Mouse (Mus musculus) neural tube, embryonic 14.5 days (tissue): ENCODE measurements at regions not wholly inside any gene's neighbourhood (a gene's known extent, or its start where the extent isn't known, plus 50 kb on each side); places are given as distances from the start of the nearest gene placed in this dataset.

Source experiments
- ATAC-seq: fragments of 200-750 bp; cut with Nextera tagmentation; 2 replicates; pipeline ENCODE4 v1.8.0; 2017; ENCODE audit warnings: low read depth, mild to moderate bottlenecking, moderate TSS enrichment, moderate library complexity
- H3K27ac ChIP-seq: fragments of 300-500 bp; sonication (generic); 2 replicates; pipeline ENCODE4 v1.5.1; 2014; ENCODE audit warnings: low read depth, mild to moderate bottlenecking, control low read depth, low read length, moderate library complexity, mixed read lengths
- H3K27me3 ChIP-seq: fragments of 300-500 bp; sonication (generic); 2 replicates; pipeline ENCODE4 v1.6.1; 2014; ENCODE audit warnings: low read length; ENCODE audit not compliant: control insufficient read depth, insufficient read depth
- H3K36me3 ChIP-seq: fragments of 300-500 bp; sonication (generic); 2 replicates; pipeline ENCODE4 v1.6.1; 2014; ENCODE audit warnings: low read length, mixed read lengths; ENCODE audit not compliant: control insufficient read depth, insufficient read depth
- H3K4me1 ChIP-seq: fragments of 300-500 bp; sonication (generic); 2 replicates; pipeline ENCODE4 v1.6.1; 2014; ENCODE audit warnings: low read length; ENCODE audit not compliant: control insufficient read depth, insufficient read depth
- H3K4me2 ChIP-seq: fragments of 300-500 bp; sonication (generic); 2 replicates; pipeline ENCODE4 v1.6.1; 2014; ENCODE audit warnings: mild to moderate bottlenecking, low read depth, low read length, control low read depth
- H3K4me3 ChIP-seq: fragments of 300-500 bp; sonication (generic); 2 replicates; pipeline ENCODE4 v1.5.1; 2014; ENCODE audit warnings: low read depth, low read length, control low read depth, mixed read lengths
- H3K9ac ChIP-seq: fragments of 300-500 bp; sonication (generic); replicated peaks from 2 replicates; pipeline ENCODE4 v1.6.1; 2014; ENCODE audit warnings: low read depth, mild to moderate bottlenecking, control low read depth, low read length, mixed read lengths
- H3K9me3 ChIP-seq: fragments of 300-500 bp; sonication (generic); 2 replicates; pipeline ENCODE4 v1.6.1; 2016; ENCODE audit warnings: low read length; ENCODE audit not compliant: control insufficient read depth
- WGBS: fragments of 180-500 bp; shearing (Covaris S2); extraction: QIAGEN DNeasy Blood & Tissue Kit; methylation state at CpG from one replicate; pipeline ENCODE4 v1.1.7; 2014; 5-methylcytosine and 5-hydroxymethylcytosine counted together

DNA sequence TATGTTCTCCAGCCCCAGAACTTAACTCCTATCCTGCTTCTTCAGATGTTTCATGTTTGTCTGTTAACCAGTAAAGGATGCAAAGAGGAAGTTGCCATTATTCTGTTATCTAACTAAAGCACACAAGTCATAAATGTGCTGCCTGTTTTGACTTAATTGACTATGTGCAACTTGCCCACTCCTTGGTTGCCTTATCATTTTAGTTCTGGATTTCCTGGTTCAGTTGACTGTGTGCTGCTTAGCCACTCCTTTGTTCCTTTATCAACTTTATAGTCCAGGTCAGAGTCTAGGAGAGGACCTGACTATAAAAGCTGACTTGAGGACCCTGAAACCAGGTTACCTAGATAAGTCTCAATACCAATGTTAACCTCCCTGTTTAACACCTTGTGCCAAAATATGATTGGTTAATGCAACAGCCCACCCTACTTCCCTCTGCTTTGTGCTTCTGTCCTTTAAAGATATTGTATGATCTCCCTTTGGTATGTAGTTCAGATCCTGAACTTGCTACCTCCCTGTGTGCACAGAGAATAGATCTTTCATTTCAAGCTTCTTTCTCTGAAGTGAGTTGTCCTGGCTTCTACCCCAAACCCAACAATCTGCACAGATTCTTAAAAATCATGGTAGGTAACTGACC, 721.2 kb upstream of the Lcorl start:
- ATAC-seq = no peak
- Histone ChIP-seq H3K4me1 (no peaks in the 10 kb centered on the region), H3K27ac (no peak overlapping the region), H3K9me3 (no peaks in the 10 kb centered on the region), H3K9ac (no peak overlapping the region), H3K4me3 (no peak overlapping the region), H3K36me3 (no peaks in the 10 kb centered on the region), H3K4me2 (no peak overlapping the region), H3K27me3 (no peaks in the 10 kb centered on the region)

DNA sequence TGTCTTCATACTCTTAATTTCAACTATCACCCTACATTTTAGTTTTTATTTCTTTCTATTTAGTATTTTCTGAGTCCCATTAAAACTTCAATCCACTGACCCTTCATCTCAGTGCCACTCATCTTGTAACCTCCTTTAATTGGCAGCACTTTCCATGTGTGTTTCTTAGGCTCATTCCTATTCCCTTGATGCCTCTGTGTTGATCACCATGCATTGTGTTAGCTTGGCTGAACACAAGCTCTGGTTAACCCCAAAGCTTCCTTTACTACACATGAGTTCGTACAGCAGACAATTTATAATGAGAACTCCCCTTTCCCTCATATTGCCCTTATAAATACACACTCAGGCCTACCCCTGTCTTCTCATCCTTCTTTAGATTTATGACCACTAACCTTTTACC, 716.5 kb upstream of the Lcorl start:
- Histone ChIP-seq H3K27me3 (no peaks in the 10 kb centered on the region), H3K36me3 (no peaks in the 10 kb centered on the region), H3K4me2 (no peak overlapping the region), H3K9me3 (no peaks in the 10 kb centered on the region), H3K4me1 (no peaks in the 10 kb centered on the region), H3K4me3 (no peak overlapping the region), H3K27ac (no peak overlapping the region), H3K9ac (no peak overlapping the region)
- ATAC-seq = no peak
- 56% methylated on average over 1 of the region's 1 CpGs for WGBS

DNA sequence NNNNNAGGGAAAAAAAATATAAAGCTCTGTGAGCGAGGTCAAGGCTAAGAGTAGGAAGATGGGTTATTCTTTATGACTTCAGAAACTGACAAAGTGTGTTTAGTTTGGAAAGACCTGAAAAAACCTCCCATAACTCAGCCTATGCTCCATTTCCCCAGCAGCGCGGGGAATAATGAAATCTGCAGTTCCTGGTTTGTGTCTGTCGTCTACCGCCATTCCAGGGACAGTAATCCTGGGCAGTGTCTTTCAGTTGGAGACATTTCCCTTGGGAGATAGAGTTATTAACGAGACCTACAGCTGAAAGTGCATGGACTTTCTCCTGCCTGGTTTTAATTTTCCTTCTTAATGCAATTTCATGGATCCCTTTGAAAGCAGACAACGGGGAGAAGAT, 715.9 kb upstream of the Lcorl start:
- 44% methylated on average over 7 of the region's 7 CpGs for WGBS
- 0 out of 2 replicates have a peak, but pooled peaks have one; percentile 38 for ATAC-seq
- Histone ChIP-seq H3K9me3 (no peaks in the 10 kb centered on the region), H3K27ac (no peak overlapping the region), H3K36me3 (no peaks in the 10 kb centered on the region), H3K4me1 (no peaks in the 10 kb centered on the region), H3K9ac (no peak overlapping the region), H3K4me3 (no peak overlapping the region), H3K27me3 (no peaks in the 10 kb centered on the region), H3K4me2 (no peak overlapping the region)

DNA sequence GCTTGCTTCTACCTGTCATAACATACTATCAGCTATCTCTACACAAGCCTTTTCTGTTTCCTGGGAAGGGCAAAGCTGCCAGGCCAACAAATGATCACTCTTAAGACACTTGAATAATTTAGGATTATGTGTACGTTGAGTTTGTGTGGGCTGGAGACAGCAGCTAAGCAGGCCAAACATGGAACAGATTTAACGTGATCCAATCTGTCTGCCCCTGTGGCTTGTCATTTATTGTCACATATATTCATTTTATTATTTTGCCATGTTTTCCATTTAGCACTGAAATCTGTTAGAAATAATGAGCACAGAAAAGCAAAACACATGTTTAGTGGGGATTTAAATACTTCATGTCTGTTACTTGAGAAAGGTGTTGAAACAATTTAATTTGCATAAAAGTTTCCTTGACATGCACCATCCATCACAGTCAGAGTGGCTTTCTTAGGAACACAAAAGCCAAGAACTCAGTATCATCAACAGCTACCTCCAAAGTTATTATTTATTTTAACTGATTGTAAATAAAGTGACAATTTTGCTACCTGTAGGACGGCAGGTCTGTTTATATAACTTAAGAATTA, 699.4 kb upstream of the Lcorl start:
- no peaks in the 10 kb centered on the region for H3K27me3 ChIP-seq
- no peaks in the 10 kb centered on the region for H3K36me3 ChIP-seq
- H3K9ac ChIP-seq = no peak overlapping the region
- no peaks in the 10 kb centered on the region for H3K9me3 ChIP-seq
- no peak for ATAC-seq
- H3K4me1 ChIP-seq = no peaks in the 10 kb centered on the region
- H3K4me2 ChIP-seq = no peak overlapping the region
- WGBS = 82% methylated on average over 3 of the region's 3 CpGs
- H3K4me3 ChIP-seq = no peak overlapping the region
- no peak overlapping the region for H3K27ac ChIP-seq

DNA sequence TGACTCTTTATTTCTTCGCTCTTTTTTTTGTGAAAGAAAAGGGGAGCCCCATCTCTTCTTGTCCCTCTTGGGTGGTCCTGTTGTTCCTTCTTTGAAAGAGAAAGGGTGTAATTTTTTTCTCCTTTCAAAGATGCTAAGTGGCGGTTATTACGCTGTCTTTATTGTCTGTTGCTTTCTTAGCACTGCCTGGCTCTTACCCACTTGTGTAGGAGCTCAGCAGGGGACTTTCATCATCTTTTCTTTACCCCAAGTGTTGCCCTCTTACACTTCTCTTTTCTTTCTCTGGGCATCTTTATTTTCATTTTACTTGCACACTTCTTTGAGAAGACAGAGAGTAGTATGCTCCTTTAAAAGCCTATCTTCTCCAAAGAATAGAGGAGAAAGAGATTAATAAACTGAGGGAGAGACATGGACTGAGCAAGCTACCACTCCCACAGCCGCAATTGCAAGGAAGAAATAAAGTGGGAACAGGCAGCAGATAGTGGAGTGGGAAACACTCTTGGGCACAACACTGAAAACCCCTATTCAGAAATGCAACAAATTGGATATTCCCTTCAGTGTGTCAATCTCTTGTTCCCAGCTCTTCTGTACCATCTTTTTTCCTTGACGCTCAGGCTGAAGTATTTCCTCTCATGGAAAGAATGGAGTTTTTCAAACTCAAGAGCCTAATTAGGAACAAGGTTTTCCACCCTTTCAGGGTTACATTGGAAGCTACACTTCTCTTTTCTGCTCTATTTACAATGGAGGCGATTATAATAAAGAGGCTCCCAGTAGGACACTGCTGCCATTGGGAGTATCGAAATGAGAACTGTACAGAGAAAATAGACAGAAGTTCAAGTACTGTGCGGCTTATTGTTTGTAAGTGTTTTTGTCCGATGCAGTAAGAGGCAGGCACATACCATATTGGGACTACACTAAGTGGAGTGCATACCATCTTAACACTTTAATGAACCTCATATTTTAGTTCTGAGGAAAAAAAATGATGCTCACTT, 684.2 kb upstream of the Lcorl start:
- WGBS = 48% methylated on average over 9 of the region's 9 CpGs
- no peaks in the 10 kb centered on the region for H3K9me3 ChIP-seq

More for the DNA sequence above, 684.2 kb upstream of the Lcorl start:
- ATAC-seq = no peak
- Histone ChIP-seq H3K36me3 (no peaks in the 10 kb centered on the region), H3K27me3 (no peaks in the 10 kb centered on the region), H3K4me3 (no peak overlapping the region), H3K27ac (no peak overlapping the region), H3K4me2 (no peak overlapping the region), H3K4me1 (no peaks in the 10 kb centered on the region), H3K9ac (no peak overlapping the region)
